In genomic region chr12:77088452-77088851, GRCm38 (mm10) we compare ENCODE assay signal across 21 mouse cellular contexts.
"Had no signal": no experiment of that assay in that cellular context is flagged by ENCODE, and none has a peak within 500 bp of the region (broad histone marks: within the 10 kb centered on the region; RNA-seq: fewer than 3 reads in every experiment).

No protein-coding gene starts in this region.

- H3K4me3 ChIP-seq: limb, embryonic 12.5 days; limb, embryonic 15.5 days; megakaryocyte, embryonic 14.5 days; midbrain, embryonic 10.5 days; midbrain, embryonic 13.5 days had no signal

- H3K36me3 ChIP-seq: limb, embryonic 12.5 days; limb, embryonic 15.5 days; midbrain, embryonic 10.5 days; midbrain, embryonic 13.5 days had no signal

- ATAC-seq: liver, postnatal 0 days; lung, postnatal 0 days; midbrain, embryonic 13.5 days; midbrain, embryonic 16.5 days had no signal

- H3K27me3 ChIP-seq: limb, embryonic 12.5 days; limb, embryonic 15.5 days; megakaryocyte, embryonic 14.5 days; midbrain, embryonic 13.5 days had no signal

- DNase-seq: kidney, adult 18-20 months; kidney, adult 9 months; kidney, postnatal 36 days; left cerebral cortex, postnatal 4 days; liver, postnatal 0 days; lung, embryonic 14.5 days; right cerebral cortex, adult 18-20 months; right cerebral cortex, postnatal 14 days; right cerebral cortex, postnatal 4 days; thymus, adult 18-20 months; thymus, postnatal 36 days had no signal

- H3K4me1 ChIP-seq: limb, embryonic 12.5 days; midbrain, embryonic 10.5 days had no signal

- H3K9me3 ChIP-seq: limb, embryonic 12.5 days; limb, embryonic 15.5 days; midbrain, embryonic 10.5 days; midbrain, embryonic 13.5 days had no signal

- H3K4me2 ChIP-seq: limb, embryonic 12.5 days; limb, embryonic 15.5 days; liver, embryonic 11.5 days; lung, embryonic 14.5 days; midbrain, embryonic 13.5 days had no signal

- H3K27ac ChIP-seq: kidney, postnatal 0 days; limb, embryonic 12.5 days; limb, embryonic 15.5 days; liver, embryonic 14.5 days; midbrain, embryonic 10.5 days; midbrain, embryonic 13.5 days had no signal

- H3K9ac ChIP-seq: limb, embryonic 12.5 days; limb, embryonic 15.5 days; liver, embryonic 14.5 days; liver, postnatal 0 days; lung, embryonic 14.5 days; midbrain, embryonic 13.5 days had no signal
